Mouse (Mus musculus) erythroblast, embryonic 14.5 days (primary cell): ENCODE data around the gene Gm14326.
"Not testable (repeated sequence)": the region's sequence is repeated elsewhere in the genome, so short reads cannot be mapped to it uniquely, and the experiment has no call there.

Source experiments
- GATA1 ChIP-seq: IDR thresholded peaks from 2 replicates; pipeline ENCODE4 v1.6.1; 2012; ENCODE audit warnings: low read length, inconsistent platforms, mixed read lengths
- TAL1 ChIP-seq: IDR thresholded peaks from 3 replicates; pipeline ENCODE4 v1.6.1; 2012; ENCODE audit warnings: low read length, inconsistent platforms, mixed read lengths

- not testable (repeated sequence) for TF ChIP-seq GATA1, TAL1
Observed at GRCm38 (mm10) chr2:177903276-177903675, 53.8 kb downstream of the Gm14326 start.
